Mouse (Mus musculus): ENCODE results near the gene Tnnt3. TPM values are rescaled to one million over a fixed set of nuclear protein-coding genes. Genes with fewer than 3 reads are reported as not detected.
A peak's percentile ranks its signal among the peaks of the same experiment; 100 is the strongest.

Tnnt3 gene
- total and polyA plus RNA-seq, 3 experiments, result 3.1 to 13.3 (median 4.1) TPM

- Histone ChIP-seq H3K27ac (ENCODE audit: insufficient read depth, low read depth) (no peak overlapping the region), H3K4me1 (ENCODE audit: control insufficient read depth in 1 of 2, insufficient read depth in 2 of 2) (peaks cover 14 to 63% of the 10 kb centered on the region in 2 experiments), H3K79me2 (replicated peaks; ENCODE audit: control insufficient read depth, extremely low read depth, insufficient read depth, poor library complexity, severe bottlenecking) (no peaks in the 10 kb centered on the region), H3K9me3 (replicated peaks; ENCODE audit: low read length) (no peaks in the 10 kb centered on the region), H3K4me3 (replicated peaks in 1 of 3; ENCODE audit: low read depth in 2 of 3, low read length in 2 of 3, poor library complexity in 1 of 3) (no peak overlapping the region), H3K27me3 (replicated peaks) (no peaks in the 10 kb centered on the region), H3K4me2 (ENCODE audit: insufficient read depth, low read depth, poor library complexity, severe bottlenecking) (no peak overlapping the region), H3K36me3 (replicated peaks in 1 of 2; ENCODE audit: control insufficient read depth in 1 of 2, insufficient read depth in 1 of 2, low read length in 1 of 2) (peaks cover 43 to 59% of the 10 kb centered on the region in 2 experiments), H3K9ac (ENCODE audit: insufficient read depth, low read depth) (no peak overlapping the region)
- in situ Hi-C loops (cut with MboI; ENCODE audit: low pct_ligation_motif_present, low pct_unique_long_range_greater_than_20kb, low sequenced_read_pairs), result loop anchor here (5.0 kb wide), 1 partner anchor 54 kb away; the partner anchor contains the start of gene Tnni2
- dilution Hi-C loops (cut with MboI; ENCODE audit: extremely low pct_ligation_motif_present, extremely low pct_unique_long_range_greater_than_20kb, low sequenced_read_pairs), result no loop called here
- TF ChIP-seq HCFC1 (IDR thresholded peaks at IDR 0.05; ENCODE audit: low read depth, low read length), result no peak
- TF ChIP-seq USF2 (conservative IDR thresholded peaks at IDR 0.05; ENCODE audit: low read depth, low read length), result no peak
- no peak for TF ChIP-seq GABPA (IDR thresholded peaks at IDR 0.05; ENCODE audit: insufficient replicate concordance, low read depth, low read length)
- no peak for TF ChIP-seq NRF1 (IDR thresholded peaks at IDR 0.05; ENCODE audit: low read depth, low read length)
- peak; percentile 26; the same call in 1 of the 2 replicates for TF ChIP-seq IRF4 (IDR thresholded peaks at IDR 0.05; ENCODE audit: low read depth, low read length)
- TF ChIP-seq ZC3H11A (IDR thresholded peaks at IDR 0.05; ENCODE audit: low read depth, low read length), result peak; percentile 20; the same call in 1 of the 2 replicates
- no peak for TF ChIP-seq ETS1 (conservative IDR thresholded peaks at IDR 0.05; ENCODE audit: low read depth, low read length)
- no peak for TF ChIP-seq JUND (conservative IDR thresholded peaks at IDR 0.05; ENCODE audit: low read depth, low read length)
- TF ChIP-seq USF1 (IDR thresholded peaks at IDR 0.05; ENCODE audit: low read depth, low read length), result no peak
- TF ChIP-seq ZKSCAN1 (IDR thresholded peaks at IDR 0.05; ENCODE audit: borderline replicate concordance, low read depth, low read length), result no peak
- peak; percentile 51 to 80; a peak in 3 of 4 replicates for TF ChIP-seq CTCF (conservative IDR thresholded peaks at IDR 0.05 in 1 of 2, IDR thresholded peaks at IDR 0.05 in 1 of 2; ENCODE audit: low read depth in 2 of 2, low read length in 2 of 2)
- TF ChIP-seq RAD21 (IDR thresholded peaks at IDR 0.05; ENCODE audit: low read depth, low read length), result peak; percentile 73
- peak; percentile 85 for TF ChIP-seq SMC3 (IDR thresholded peaks at IDR 0.05; ENCODE audit: low read depth, low read length)
- no peak for TF ChIP-seq JUN (IDR thresholded peaks at IDR 0.05; ENCODE audit: insufficient read depth, low read depth, low read length)
- no peak for TF ChIP-seq MAZ (IDR thresholded peaks at IDR 0.05; ENCODE audit: low read depth, low read length)
- peak; percentile 45 for DNase-seq (ENCODE audit: extremely low read depth)
Measured at GRCm38 (mm10) chr7:142496800-142497199, 1.8 kb upstream of the Tnnt3 start.

- in situ Hi-C loops (cut with MboI; ENCODE audit: low pct_ligation_motif_present, low pct_unique_long_range_greater_than_20kb, low sequenced_read_pairs), result loop anchor here (5.0 kb wide), 1 partner anchor 55 kb away; the partner anchor contains the start of gene Tnni2
- Histone ChIP-seq H3K27me3 (replicated peaks) (no peaks in the 10 kb centered on the region), H3K4me2 (ENCODE audit: insufficient read depth, low read depth, poor library complexity, severe bottlenecking) (no peak overlapping the region)
Measured at GRCm38 (mm10) chr7:142497775-142498174, 861 bp upstream of the Tnnt3 start.

More at GRCm38 (mm10) chr7:142497775-142498174, 861 bp upstream of the Tnnt3 start:
- Histone ChIP-seq H3K9me3 (replicated peaks; ENCODE audit: low read length) (no peaks in the 10 kb centered on the region), H3K4me3 (replicated peaks in 1 of 3; ENCODE audit: low read depth in 2 of 3, low read length in 2 of 3, poor library complexity in 1 of 3) (no peak overlapping the region), H3K27ac (ENCODE audit: insufficient read depth, low read depth) (no peak overlapping the region), H3K4me1 (ENCODE audit: control insufficient read depth in 1 of 2, insufficient read depth in 2 of 2) (peaks cover 14 to 73% of the 10 kb centered on the region in 2 experiments), H3K79me2 (replicated peaks; ENCODE audit: control insufficient read depth, extremely low read depth, insufficient read depth, poor library complexity, severe bottlenecking) (no peaks in the 10 kb centered on the region), H3K9ac (ENCODE audit: insufficient read depth, low read depth) (no peak overlapping the region), H3K36me3 (replicated peaks in 1 of 2; ENCODE audit: control insufficient read depth in 1 of 2, insufficient read depth in 1 of 2, low read length in 1 of 2) (peaks cover 33 to 54% of the 10 kb centered on the region in 2 experiments)
- no peak for TF ChIP-seq JUND (conservative IDR thresholded peaks at IDR 0.05; ENCODE audit: low read depth, low read length)
- peak in 1 of 2 experiments; percentile 79; a peak in 2 of 4 replicates for TF ChIP-seq CTCF (conservative IDR thresholded peaks at IDR 0.05 in 1 of 2, IDR thresholded peaks at IDR 0.05 in 1 of 2; ENCODE audit: low read depth in 2 of 2, low read length in 2 of 2)
- peak; percentile 78 for TF ChIP-seq RAD21 (IDR thresholded peaks at IDR 0.05; ENCODE audit: low read depth, low read length)
- TF ChIP-seq ZC3H11A (IDR thresholded peaks at IDR 0.05; ENCODE audit: low read depth, low read length), result 0 out of 2 replicates have a peak, but pooled peaks have one; percentile 17
- peak; percentile 89 for TF ChIP-seq SMC3 (IDR thresholded peaks at IDR 0.05; ENCODE audit: low read depth, low read length)
- TF ChIP-seq MYC (IDR thresholded peaks at IDR 0.05; ENCODE audit: low read depth, low read length), result peak; percentile 64; the same call in 1 of the 2 replicates
- no peak for DNase-seq (ENCODE audit: extremely low read depth)
- dilution Hi-C loops (cut with MboI; ENCODE audit: extremely low pct_ligation_motif_present, extremely low pct_unique_long_range_greater_than_20kb, low sequenced_read_pairs), result no loop called here

Measured in CH12.LX (cell line).